Mouse (Mus musculus): ENCODE results near the gene Ttc28.

The Ttc28 gene

GRCm38 (mm10) chr5:111164348-111164920, 284.8 kb downstream of the Ttc28 start:
- DNase-seq (ENCODE audit: low spot score in 2 of 2), result no peak

- no peak for DNase-seq (ENCODE audit: low spot score in 2 of 2)
Measured at GRCm38 (mm10) chr5:111170383-111170782, 290.8 kb downstream of the Ttc28 start.

- no peak for DNase-seq (ENCODE audit: low spot score in 2 of 2)
Measured at GRCm38 (mm10) chr5:111175410-111175809, 295.8 kb downstream of the Ttc28 start.

- DNase-seq (ENCODE audit: low spot score in 2 of 2), result no peak
Measured at GRCm38 (mm10) chr5:111175842-111176241, 296.2 kb downstream of the Ttc28 start.

DNA sequence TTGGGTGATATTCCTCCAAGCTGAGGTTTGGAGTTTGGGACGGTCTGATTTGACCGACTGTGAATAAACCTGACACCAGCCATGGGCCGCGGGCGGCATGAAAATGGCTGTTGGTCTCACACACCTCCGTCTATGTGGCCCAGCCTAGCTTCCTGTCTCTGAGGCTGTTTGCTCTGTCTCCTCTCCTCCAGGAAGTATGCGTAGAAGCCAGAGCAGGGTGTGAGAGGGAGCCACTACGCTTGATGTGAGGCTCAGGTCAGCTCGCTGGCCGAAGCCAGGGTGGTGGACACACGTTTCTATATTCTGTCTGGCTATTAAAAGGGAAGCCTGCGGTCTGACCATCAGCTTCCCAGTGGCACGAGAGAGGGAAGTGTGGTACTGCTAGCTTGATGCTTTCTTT, 296.8 kb downstream of the Ttc28 start:
- no peak for DNase-seq (ENCODE audit: low spot score in 2 of 2)

- peak; percentile 36 to 50 for DNase-seq (ENCODE audit: low spot score in 2 of 2)
Measured at GRCm38 (mm10) chr5:111178324-111179076, 298.9 kb downstream of the Ttc28 start.

DNA sequence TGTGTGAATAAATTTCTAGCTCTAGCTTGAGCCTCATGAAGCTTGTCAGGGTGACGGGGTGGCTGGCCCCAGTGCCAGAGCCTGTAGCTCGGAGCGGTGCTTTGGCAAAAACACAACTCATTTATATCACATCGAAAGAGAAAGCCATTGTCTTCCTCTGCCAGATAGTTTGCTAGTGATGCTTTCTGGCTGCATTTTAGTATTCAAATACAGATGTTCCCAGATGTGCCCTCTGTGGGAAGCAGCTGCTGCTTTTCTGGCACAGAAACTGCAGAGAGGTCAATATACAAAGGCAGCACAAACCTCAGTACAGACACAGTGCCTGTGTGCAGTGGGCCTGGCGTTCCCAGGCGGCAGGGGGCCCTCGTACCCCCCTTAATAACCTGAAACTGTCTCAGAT, 300.0 kb downstream of the Ttc28 start:
- DNase-seq (ENCODE audit: low spot score in 2 of 2), result no peak

- DNase-seq (ENCODE audit: low spot score in 2 of 2), result no peak
Measured at GRCm38 (mm10) chr5:111180091-111181053, 300.8 kb downstream of the Ttc28 start.

GRCm38 (mm10) chr5:111181204-111181912, 301.8 kb downstream of the Ttc28 start:
- no peak for DNase-seq (ENCODE audit: low spot score in 2 of 2)

DNA sequence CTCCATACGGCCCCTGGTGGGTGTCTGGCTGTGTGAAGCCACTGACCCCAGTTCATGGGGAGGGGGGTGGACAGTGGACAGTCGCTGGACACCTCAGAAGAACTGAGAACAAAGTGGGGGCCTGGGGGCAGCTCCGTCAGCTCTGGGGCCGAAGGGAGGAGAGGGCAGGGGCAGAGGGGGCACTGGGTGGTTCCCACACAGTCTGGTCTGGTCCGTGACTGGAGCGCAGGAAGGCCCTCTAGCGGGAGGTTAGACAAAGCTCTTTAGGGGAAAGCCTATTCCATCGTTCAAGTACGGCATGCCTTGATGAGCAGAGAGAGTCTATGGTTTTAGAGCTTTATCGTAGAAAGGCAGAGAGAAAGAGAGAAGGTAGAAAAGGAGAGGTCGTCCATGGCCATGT, 307.0 kb downstream of the Ttc28 start:
- no peak for DNase-seq (ENCODE audit: low spot score in 2 of 2)

DNA sequence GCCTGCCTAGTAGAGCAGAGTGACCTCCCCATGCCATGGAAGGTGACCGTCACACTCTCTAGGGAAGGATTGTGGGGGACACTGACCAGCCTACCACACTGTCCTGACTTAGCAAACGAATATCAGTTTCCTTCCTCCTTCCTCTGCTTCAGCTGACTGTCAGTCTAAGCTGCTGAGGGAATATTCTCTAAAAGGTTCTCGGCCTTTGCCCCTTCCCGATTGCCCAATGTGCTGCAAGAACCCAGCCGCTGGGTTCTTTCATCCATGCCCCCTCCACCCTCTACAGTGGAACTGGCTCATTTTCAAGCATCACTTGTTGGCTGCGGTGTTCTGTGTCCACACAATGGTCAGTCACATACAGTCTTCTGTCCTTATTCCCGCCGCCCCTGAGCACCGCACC, 312.4 kb downstream of the Ttc28 start:
- DNase-seq (ENCODE audit: low spot score in 2 of 2), result no peak

DNA sequence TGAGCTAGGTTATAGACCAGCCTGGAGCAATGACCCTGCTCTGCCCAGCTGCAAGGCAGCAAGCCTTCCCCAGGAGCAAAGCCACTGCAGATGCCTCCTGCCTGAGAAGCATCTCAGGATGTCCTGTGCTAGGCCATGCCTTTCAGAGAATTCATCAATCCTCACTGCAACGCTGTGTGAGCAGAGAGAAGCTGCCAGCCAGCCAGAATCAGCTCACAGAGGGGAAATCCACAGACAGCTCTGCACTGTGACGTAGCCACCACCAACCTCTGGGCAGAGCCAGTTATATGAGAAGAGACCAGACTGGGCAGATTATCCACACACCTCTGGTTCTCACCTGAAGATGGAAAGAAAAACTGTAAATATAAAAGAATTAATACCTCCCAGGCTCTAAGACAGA, 315.2 kb downstream of the Ttc28 start:
- DNase-seq (ENCODE audit: low spot score in 2 of 2), result no peak

DNA sequence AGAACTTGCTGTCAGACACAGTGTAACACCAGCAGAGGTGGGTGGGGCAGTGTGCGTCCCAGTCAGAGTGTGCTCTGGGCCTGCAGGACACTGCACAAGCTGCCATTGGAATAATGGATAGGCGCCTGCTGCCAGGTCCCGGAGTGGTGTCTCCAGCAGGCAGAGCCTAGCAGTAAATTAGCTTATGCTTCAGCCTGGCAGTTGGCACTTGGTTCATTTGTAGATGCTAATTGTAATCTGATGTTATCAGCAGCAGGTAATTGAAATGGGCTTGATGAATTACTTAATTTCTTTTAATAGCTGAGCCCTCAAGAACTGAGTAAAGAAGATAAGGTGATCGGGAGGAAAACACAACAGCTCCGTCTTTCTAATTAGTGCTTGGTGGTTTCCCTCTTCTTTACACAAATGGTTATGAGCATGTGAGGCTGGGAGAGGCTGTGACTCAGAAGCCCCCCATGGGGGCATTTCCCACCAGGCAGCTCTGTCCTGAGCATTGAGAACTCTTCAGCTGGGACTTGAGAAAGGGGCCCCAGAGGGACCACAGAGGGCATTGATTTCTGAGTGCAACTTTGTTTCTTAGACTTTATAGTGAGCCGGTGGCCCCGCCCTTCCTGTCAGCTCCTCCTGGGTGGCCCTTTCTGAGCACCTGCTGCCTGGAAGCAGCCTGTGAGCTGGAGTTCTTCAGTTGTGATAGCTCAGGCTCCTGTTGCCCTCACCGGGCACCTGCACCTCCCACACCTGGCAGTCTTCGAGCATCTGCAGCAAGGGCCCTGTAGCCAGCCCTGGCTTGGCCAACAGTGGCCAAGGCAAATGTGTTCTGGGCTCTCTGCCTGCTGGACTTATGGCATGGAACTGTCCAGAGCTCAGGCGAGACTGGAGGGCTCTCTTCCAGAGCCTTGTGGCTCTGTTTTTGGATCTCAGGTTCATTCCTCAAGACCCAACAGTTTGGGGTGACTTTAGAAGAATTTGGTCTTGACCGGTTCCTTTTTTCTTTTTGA, 316.2 kb downstream of the Ttc28 start:
- DNase-seq (ENCODE audit: low spot score in 2 of 2), result no peak

- no peak for DNase-seq (ENCODE audit: low spot score in 2 of 2)
Measured at GRCm38 (mm10) chr5:111197727-111198126, 318.1 kb downstream of the Ttc28 start.

DNA sequence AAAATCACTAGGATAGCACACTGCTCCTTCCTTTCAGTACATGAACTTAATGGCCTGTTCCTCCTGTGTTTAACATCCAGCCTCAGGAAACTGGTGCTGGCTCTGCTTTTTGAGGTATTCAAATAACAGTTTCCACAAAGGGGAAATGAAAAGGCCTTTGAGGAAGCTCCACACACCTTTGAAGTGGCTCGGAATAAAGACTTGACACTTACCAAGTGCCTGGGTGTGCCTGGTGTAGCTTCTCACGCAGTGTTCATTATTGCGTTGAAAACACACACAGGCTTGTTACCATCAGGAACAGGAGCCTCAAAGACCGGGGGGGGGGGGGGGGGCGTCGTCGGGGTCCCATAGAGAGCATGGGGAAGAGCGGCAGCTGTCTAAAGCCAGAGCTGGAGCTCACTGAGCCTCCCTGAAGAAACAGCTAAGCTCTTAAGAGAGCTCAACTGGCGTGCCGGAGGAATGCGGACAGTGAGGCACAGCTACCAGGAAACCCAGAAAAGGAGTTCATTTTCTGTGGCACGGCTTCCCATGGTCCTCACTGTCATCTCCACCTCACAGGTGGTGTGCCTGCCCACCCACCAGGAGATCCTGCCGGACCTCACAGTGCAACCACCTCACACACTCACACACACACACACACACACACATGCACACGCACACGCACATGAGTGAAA, 320.7 kb downstream of the Ttc28 start:
- no peak for DNase-seq (ENCODE audit: low spot score in 2 of 2)

DNA sequence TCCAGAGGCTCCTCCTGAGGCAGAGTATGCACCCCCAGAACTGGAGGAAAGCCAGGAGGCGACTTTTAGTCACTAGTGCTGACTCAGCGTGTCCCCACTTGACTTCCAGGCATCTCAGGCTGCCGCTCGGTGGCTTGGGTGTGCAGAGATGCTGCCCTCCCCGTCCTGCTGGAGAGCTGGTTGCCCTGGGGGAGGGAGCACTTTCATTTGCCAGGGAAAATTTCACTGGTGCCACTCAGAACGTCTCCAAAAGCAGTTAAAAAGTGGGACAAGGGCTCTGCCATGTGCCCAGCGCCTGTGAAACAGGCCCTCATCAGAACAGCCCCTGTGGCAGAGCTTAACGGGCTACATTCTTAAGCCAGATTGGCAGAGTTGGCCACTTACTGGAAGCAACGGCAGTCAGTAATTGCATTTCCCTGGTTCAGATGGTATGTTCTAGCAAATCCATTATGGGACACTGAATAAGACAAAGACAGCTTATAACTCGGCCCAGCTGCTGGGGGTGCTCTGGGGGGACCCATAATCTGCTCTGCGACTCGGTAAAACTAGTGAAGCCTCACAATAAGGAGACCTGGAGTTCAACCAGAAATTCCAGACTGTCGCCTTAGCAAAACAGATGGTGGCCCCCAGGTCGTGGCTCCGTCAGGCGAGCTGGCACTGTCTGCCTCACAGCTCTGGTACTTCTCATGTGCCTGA, 321.5 kb downstream of the Ttc28 start:
- no peak for DNase-seq (ENCODE audit: low spot score in 2 of 2)

DNA sequence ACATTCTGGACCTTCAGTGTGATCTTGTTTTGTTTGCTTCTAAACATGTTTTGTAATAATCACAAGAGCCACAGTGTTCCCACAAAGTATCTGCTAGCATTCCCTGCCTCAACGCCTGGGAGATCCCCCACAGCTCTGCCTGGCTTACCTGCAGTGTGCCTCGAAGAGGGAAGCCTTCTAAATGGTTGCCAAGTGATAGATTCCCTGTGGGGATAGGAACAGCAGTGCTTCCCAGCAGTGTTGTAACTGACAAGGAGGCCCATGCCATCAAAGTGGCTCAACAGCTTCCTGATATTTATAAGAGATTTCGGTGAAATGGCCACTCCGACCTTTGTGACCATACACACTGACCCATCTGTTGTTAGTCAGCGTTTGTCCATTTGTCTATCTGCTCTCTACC, 324.6 kb downstream of the Ttc28 start:
- no peak for DNase-seq (ENCODE audit: low spot score in 2 of 2)

- DNase-seq (ENCODE audit: low spot score in 2 of 2), result no peak
Measured at GRCm38 (mm10) chr5:111204976-111205586, 325.5 kb downstream of the Ttc28 start.

- no peak for DNase-seq (ENCODE audit: low spot score in 2 of 2)
Measured at GRCm38 (mm10) chr5:111205817-111206216, 326.2 kb downstream of the Ttc28 start.
